Comparison of ENCODE assay signal across 8 mouse cellular contexts in genomic region chr14:118924673-118925615, GRCm38 (mm10). TPM values are rescaled to one million over a fixed set of nuclear protein-coding genes. Genes with fewer than 3 reads are reported as not detected.
DNase-seq lines count a peak whose midpoint lies in the region; ATAC-seq and TF ChIP-seq lines count a peak whose summit lies in the region.

Gene Dzip1 (minus strand): TSS chr14:118925460.

- TF ChIP-seq CTCF in bone marrow, adult 2 months (IDR thresholded peaks at IDR 0.05; ENCODE audit: control insufficient read depth, insufficient read depth, low read length), result no peak
- TF ChIP-seq CTCF in kidney, postnatal 0 days (IDR thresholded peaks at IDR 0.05; ENCODE audit: low read depth), result peak; percentile 33
- TF ChIP-seq CTCF in thymus, adult 2 months (IDR thresholded peaks at IDR 0.05; ENCODE audit: borderline replicate concordance, control insufficient read depth, extremely low read depth, insufficient read depth, low read length, poor library complexity), result no peak; the same call in 1 of the 2 replicates

- WGBS in bone marrow, adult 2 months, result 3% methylated on average over 55 of the region's 55 CpGs
- WGBS in heart, embryonic 13.5 days, result under 1% methylated on average over 55 of the region's 55 CpGs
- 2% methylated on average over 55 of the region's 55 CpGs for WGBS in kidney, postnatal 0 days
- under 1% methylated on average over 55 of the region's 55 CpGs for WGBS in liver, embryonic 12.5 days (ENCODE audit: insufficient replicate concordance)
- WGBS in thymus, adult 2 months, result 2% methylated on average over 55 of the region's 55 CpGs

- peaks cover 6% of the 10 kb centered on the region; the same call in 1 of the 2 replicates for H3K36me3 ChIP-seq in heart, embryonic 13.5 days
- H3K36me3 ChIP-seq in kidney, postnatal 0 days (ENCODE audit: insufficient read depth, low read length), result no peaks in the 10 kb centered on the region
- no peaks in the 10 kb centered on the region for H3K36me3 ChIP-seq in liver, embryonic 12.5 days
- H3K36me3 ChIP-seq in thymus, adult 2 months (ENCODE audit: control insufficient read depth, insufficient read depth, low read length), result peaks cover 5% of the 10 kb centered on the region; the same call in 1 of the 2 replicates

- no peak for TF ChIP-seq POLR2A in bone marrow, adult 2 months (IDR thresholded peaks at IDR 0.05; ENCODE audit: borderline replicate concordance, control insufficient read depth, low read depth, low read length)
- peak; percentile 48; the same call in 1 of the 2 replicates for TF ChIP-seq POLR2A in thymus, adult 2 months (IDR thresholded peaks at IDR 0.05; ENCODE audit: control insufficient read depth, extremely low read depth, insufficient read depth, low read length, poor library complexity)

- H3K27me3 ChIP-seq in heart, embryonic 13.5 days (replicated peaks), result peaks cover 25% of the 10 kb centered on the region
- H3K27me3 ChIP-seq in kidney, postnatal 0 days (ENCODE audit: insufficient read depth, low read length), result no peaks in the 10 kb centered on the region
- peaks cover 88% of the 10 kb centered on the region for H3K27me3 ChIP-seq in liver, embryonic 12.5 days (replicated peaks)
- no peaks in the 10 kb centered on the region for H3K27me3 ChIP-seq in thymus, adult 2 months (ENCODE audit: control insufficient read depth, insufficient read depth, low read length)

- H3K4me1 ChIP-seq in bone marrow, adult 2 months (ENCODE audit: control insufficient read depth, insufficient read depth, low read length), result peaks cover 3% of the 10 kb centered on the region
- peaks cover 42% of the 10 kb centered on the region for H3K4me1 ChIP-seq in heart, embryonic 13.5 days
- peaks cover 6% of the 10 kb centered on the region for H3K4me1 ChIP-seq in kidney, postnatal 0 days (replicated peaks; ENCODE audit: insufficient read depth, low read length)
- peaks cover 11% of the 10 kb centered on the region for H3K4me1 ChIP-seq in liver, embryonic 12.5 days
- peaks cover 51% of the 10 kb centered on the region for H3K4me1 ChIP-seq in thymus, adult 2 months (replicated peaks; ENCODE audit: control insufficient read depth, insufficient read depth, low read length)

- DNase-seq in CD4-positive, CD25-positive, alpha-beta regulatory T cell, adult 2 months (ENCODE audit: low read depth, low spot score), result peak; percentile 83
- peak; percentile 67 for DNase-seq in fibroblast of lung, adult 2 months (ENCODE audit: low read depth)
- DNase-seq in kidney, postnatal 0 days (ENCODE audit: low spot score), result peak; percentile 92
- peak; percentile 85 for DNase-seq in neural tube, embryonic 10.5 days (ENCODE audit: extremely low spot score, low spot score)
- peak; percentile 67 for DNase-seq in thymus, adult 2 months

- H3K9ac ChIP-seq in heart, embryonic 13.5 days, result peak within 1 kb of the TSS; percentile 85
- H3K9ac ChIP-seq in kidney, postnatal 0 days (ENCODE audit: low read depth, low read length), result peak within 1 kb of the TSS; percentile 72
- H3K9ac ChIP-seq in liver, embryonic 12.5 days, result 0 out of 2 replicates have a peak within 1 kb of the TSS, but pooled peaks have one; percentile 9

- peak within 1 kb of the TSS; percentile 21 for H3K4me3 ChIP-seq in bone marrow, adult 2 months (replicated peaks; ENCODE audit: control insufficient read depth, low read depth, low read length)
- H3K4me3 ChIP-seq in heart, embryonic 13.5 days, result peak within 1 kb of the TSS; percentile 63
- H3K4me3 ChIP-seq in kidney, postnatal 0 days (replicated peaks; ENCODE audit: low read depth, low read length), result peak within 1 kb of the TSS; percentile 56
- peak within 1 kb of the TSS; percentile 43 for H3K4me3 ChIP-seq in liver, embryonic 12.5 days
- peak within 1 kb of the TSS; percentile 68 for H3K4me3 ChIP-seq in thymus, adult 2 months (ENCODE audit: control insufficient read depth, insufficient read depth, low read length)

- no peak within 1 kb of the TSS; the same call in 1 of the 2 replicates for H3K27ac ChIP-seq in bone marrow, adult 2 months (ENCODE audit: control insufficient read depth, insufficient read depth, low read depth, low read length, poor library complexity)
- H3K27ac ChIP-seq in heart, embryonic 13.5 days (replicated peaks), result peak within 1 kb of the TSS; percentile 73
- H3K27ac ChIP-seq in kidney, postnatal 0 days, result peak within 1 kb of the TSS; percentile 66
- no peak within 1 kb of the TSS for H3K27ac ChIP-seq in liver, embryonic 12.5 days
- H3K27ac ChIP-seq in thymus, adult 2 months (ENCODE audit: control insufficient read depth, insufficient read depth, low read length), result peak within 1 kb of the TSS; percentile 64

- peak; percentile 68 for ATAC-seq in heart, embryonic 13.5 days (ENCODE audit: extremely low read depth, insufficient number of reproducible peaks, low FRiP score, low TSS enrichment)
- peak; percentile 89 for ATAC-seq in kidney, postnatal 0 days (replicated peaks; ENCODE audit: low FRiP score, low read depth)
- ATAC-seq in liver, embryonic 12.5 days, result peak; percentile 38

- H3K4me2 ChIP-seq in heart, embryonic 13.5 days, result peak within 1 kb of the TSS; percentile 89
- peak within 1 kb of the TSS; percentile 89 for H3K4me2 ChIP-seq in kidney, postnatal 0 days (ENCODE audit: low read length)
- peak within 1 kb of the TSS; percentile 58 for H3K4me2 ChIP-seq in liver, embryonic 12.5 days

- no peaks in the 10 kb centered on the region for H3K9me3 ChIP-seq in heart, embryonic 13.5 days
- no peaks in the 10 kb centered on the region for H3K9me3 ChIP-seq in kidney, postnatal 0 days (replicated peaks; ENCODE audit: low read length)
- H3K9me3 ChIP-seq in liver, embryonic 12.5 days (replicated peaks), result no peaks in the 10 kb centered on the region

RNA-seq across cellular contexts. Expression of gene Dzip1, which starts in this region (rescaled TPM):
- 1.3 and 5.3 TPM in 2 replicates for polyA plus RNA-seq in bone marrow, adult 2 months (2011; ENCODE audit: insufficient read depth, insufficient read length, low replicate concordance, missing spikeins)
- polyA plus RNA-seq in heart, embryonic 13.5 days (2015; fragmentation: Nextera tagmentation; extraction: Ambion mirVana), result 6.9 and 8.0 TPM in 2 replicates
- 10.3 and 10.7 TPM in 2 replicates for polyA plus RNA-seq in kidney, postnatal 0 days (2015; fragmentation: Nextera tagmentation; extraction: Ambion mirVana)
- 3.0 and 3.4 TPM in 2 replicates for polyA plus RNA-seq in liver, embryonic 12.5 days (2016; fragmentation: Nextera tagmentation; extraction: Ambion mirVana)
- 70.1 and 85.2 TPM in 2 replicates for polyA plus RNA-seq in thymus, adult 2 months (2012; rRNA removed)

Comparison
In these comparisons a context has a peak if more than half of its experiments do, and no peak if none do; other contexts are left out.
1. H3K27ac ChIP-seq: peak in heart, embryonic 13.5 days (single experiment), kidney, postnatal 0 days (single experiment) and thymus, adult 2 months (single experiment); none in bone marrow, adult 2 months (single experiment) and liver, embryonic 12.5 days (single experiment).
2. ATAC-seq: peak in every context shown above with its lines; median percentile 89 in kidney, postnatal 0 days; 68 in heart, embryonic 13.5 days; 38 in liver, embryonic 12.5 days.
3. H3K9ac ChIP-seq: peak in every context shown above with its lines; median percentile 85 in heart, embryonic 13.5 days; 72 in kidney, postnatal 0 days; 9 in liver, embryonic 12.5 days.
4. Peak in every context shown above with its lines, with median percentiles within 50 percentile points of each other: DNase-seq, H3K4me3 ChIP-seq and H3K4me2 ChIP-seq.